Mouse (Mus musculus) heart, embryonic 10.5 days (tissue): ENCODE measurements around the gene Pink1. TPM values are rescaled to one million over a fixed set of nuclear protein-coding genes. Genes with fewer than 3 reads are reported as not detected.

Source experiments
- DNase-seq: peaks from one replicate; pipeline ENCODE4 v3.0.0-alpha.2; 2017; ENCODE audit warnings: low spot score
- H3K27ac ChIP-seq: fragments of 300-500 bp; sonication (generic); 2 replicates; pipeline ENCODE4 v1.5.1; 2016; ENCODE audit warnings: mild to moderate bottlenecking
- H3K27me3 ChIP-seq: fragments of 300-500 bp; sonication (generic); 2 replicates; pipeline ENCODE4 v1.6.1; 2016; ENCODE audit warnings: mild to moderate bottlenecking; ENCODE audit not compliant: poor library complexity, insufficient read depth, severe bottlenecking
- H3K36me3 ChIP-seq: fragments of 300-500 bp; sonication (generic); 2 replicates; pipeline ENCODE4 v1.6.1; 2016; ENCODE audit warnings: mild to moderate bottlenecking, moderate library complexity
- H3K4me1 ChIP-seq: fragments of 300-500 bp; sonication (generic); 2 replicates; pipeline ENCODE4 v1.6.1; 2016; ENCODE audit warnings: mild to moderate bottlenecking
- H3K4me3 ChIP-seq: fragments of 300-500 bp; sonication (generic); 2 replicates; pipeline ENCODE4 v1.5.1; 2016; ENCODE audit warnings: mild to moderate bottlenecking, moderate library complexity
- H3K9me3 ChIP-seq: fragments of 300-500 bp; sonication (generic); 2 replicates; pipeline ENCODE4 v1.6.1; 2016; ENCODE audit warnings: mild to moderate bottlenecking, moderate library complexity
- WGBS: fragments of 180-500 bp; shearing (Covaris S2); methylation state at CpG from one replicate; pipeline ENCODE4 v1.1.7; 2016; 5-methylcytosine and 5-hydroxymethylcytosine counted together
- polyA plus RNA-seq: library from polyadenylated mRNA; unstranded; fragments of >200 nt; fragmentation: Nextera tagmentation; extraction: Ambion mirVana; gene quantifications from 2 replicates; pipeline ENCODE4 v1.2.1, GENCODE M21; 2016

Gene Pink1
- polyA plus RNA-seq, 1 experiment from 2014 or later: 27.8 TPM

- H3K4me3 ChIP-seq: peak within 1 kb of the TSS; percentile 98
- peak; percentile 99 for DNase-seq
- no peaks in the 10 kb centered on the region for H3K27me3 ChIP-seq
- H3K9me3 ChIP-seq: no peaks in the 10 kb centered on the region
- H3K27ac ChIP-seq: peak within 1 kb of the TSS; percentile 93
- H3K36me3 ChIP-seq: peaks cover 32% of the 10 kb centered on the region
- under 1% methylated on average over 64 of the region's 64 CpGs for WGBS
- H3K4me1 ChIP-seq: peaks cover 22% of the 10 kb centered on the region
These were observed 21.6 kb downstream of the Pink1 start, which contains the start of gene Ddost for GRCm38 (mm10) chr4:138304340-138305104. Gene Ddost (plus strand): TSS chr4:138304730.

- H3K4me1 ChIP-seq: peaks cover 22% of the 10 kb centered on the region
- no peaks in the 10 kb centered on the region for H3K9me3 ChIP-seq
- H3K4me3 ChIP-seq: peak overlapping the region; percentile 98
- peaks cover 25% of the 10 kb centered on the region for H3K36me3 ChIP-seq
- H3K27ac ChIP-seq: peak overlapping the region; percentile 93
- WGBS: 20% methylated on average over 18 of the region's 18 CpGs
- DNase-seq: no peak
- no peaks in the 10 kb centered on the region for H3K27me3 ChIP-seq
These were observed 22.4 kb downstream of the Pink1 start for GRCm38 (mm10) chr4:138303742-138304141.

- 87% methylated on average over 3 of the region's 3 CpGs for WGBS
- Histone ChIP-seq H3K9me3 (no peaks in the 10 kb centered on the region), H3K36me3 (peaks cover 17% of the 10 kb centered on the region), H3K4me1 (peaks cover 22% of the 10 kb centered on the region), H3K4me3 (0 out of 2 replicates have a peak overlapping the region, but pooled peaks have one; percentile 98), H3K27ac (no peak overlapping the region), H3K27me3 (no peaks in the 10 kb centered on the region)
- DNase-seq: no peak
These were observed 23.1 kb downstream of the Pink1 start for GRCm38 (mm10) chr4:138303011-138303410.

DNA sequence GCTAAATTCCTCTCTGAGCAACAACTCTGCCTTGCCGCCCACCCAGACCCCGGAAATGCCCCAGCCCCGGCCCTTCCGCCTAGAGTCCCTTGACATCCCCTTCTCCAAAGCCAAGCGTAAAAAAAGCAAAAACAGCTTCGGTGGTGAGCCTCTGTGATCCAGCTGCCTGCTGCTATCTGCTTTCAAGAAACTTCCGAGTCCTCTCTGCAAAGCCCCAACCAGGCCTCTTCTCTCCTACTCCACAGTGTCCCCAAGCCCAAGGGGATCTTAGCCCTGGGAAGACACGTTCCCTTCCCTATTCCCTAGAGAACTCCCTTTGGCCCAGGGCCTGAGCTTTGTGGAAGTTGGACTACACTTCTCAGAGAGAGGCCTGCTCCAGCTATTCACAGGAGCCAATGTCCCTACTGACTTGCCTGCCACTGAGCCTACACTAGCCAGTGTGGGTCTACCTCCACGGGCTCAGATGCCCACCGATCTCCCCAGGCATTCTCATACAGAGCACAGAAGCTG, 24.8 kb downstream of the Pink1 start:
- no peak overlapping the region for H3K4me3 ChIP-seq
- WGBS: 79% methylated on average over 10 of the region's 10 CpGs

DNA sequence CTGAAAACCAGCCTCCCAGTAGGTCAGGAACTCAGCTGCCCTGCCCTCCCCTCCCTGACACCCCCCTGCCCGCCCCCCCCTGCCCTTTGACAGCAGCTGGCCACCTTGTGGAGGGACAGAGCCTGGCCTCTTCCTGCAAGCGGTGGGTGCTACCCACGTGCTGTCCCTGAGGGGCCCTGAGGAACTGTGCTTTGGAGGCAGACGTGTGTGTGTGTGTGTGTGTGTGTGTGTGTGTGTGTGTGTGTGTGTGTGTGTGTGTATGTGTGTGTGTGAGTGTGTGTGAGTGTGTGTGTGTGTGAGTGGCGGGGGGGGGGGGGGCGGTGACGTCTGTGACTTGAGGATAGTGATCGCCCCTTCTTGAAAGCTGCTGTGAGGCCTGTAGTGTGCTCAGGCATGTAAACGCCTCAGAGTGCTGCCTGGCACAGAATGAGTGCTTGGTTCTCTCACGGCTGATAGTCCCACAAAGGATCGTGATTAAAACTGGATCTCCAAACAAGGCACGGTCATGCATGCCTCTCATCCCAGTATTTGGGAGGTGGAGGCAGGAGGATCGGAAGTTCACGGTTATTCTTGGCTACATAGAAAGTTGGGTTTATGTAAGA, 32.1 kb downstream of the Pink1 start:
- DNase-seq: no peak
- WGBS: 78% methylated on average over 10 of the region's 14 CpGs
- no peaks in the 10 kb centered on the region for H3K36me3 ChIP-seq
- H3K27ac ChIP-seq: no peak overlapping the region
- H3K9me3 ChIP-seq: no peaks in the 10 kb centered on the region
- no peak overlapping the region for H3K4me3 ChIP-seq
- H3K4me1 ChIP-seq: no peaks in the 10 kb centered on the region
- peaks cover 4% of the 10 kb centered on the region; the same call in 1 of the 2 replicates for H3K27me3 ChIP-seq

More for the DNA sequence above, 24.8 kb downstream of the Pink1 start:
- no peak for DNase-seq
- Histone ChIP-seq H3K27ac (no peak overlapping the region), H3K4me1 (peaks cover 22% of the 10 kb centered on the region), H3K9me3 (no peaks in the 10 kb centered on the region), H3K27me3 (no peaks in the 10 kb centered on the region), H3K36me3 (peaks cover under 1% of the 10 kb centered on the region; the same call in 1 of the 2 replicates)

- Histone ChIP-seq H3K36me3 (no peaks in the 10 kb centered on the region), H3K4me3 (no peak overlapping the region), H3K27ac (no peak overlapping the region), H3K27me3 (peaks cover 4% of the 10 kb centered on the region; the same call in 1 of the 2 replicates), H3K9me3 (no peaks in the 10 kb centered on the region), H3K4me1 (no peaks in the 10 kb centered on the region)
- DNase-seq: no peak
- WGBS: 81% methylated on average over 18 of the region's 18 CpGs
These were observed 32.7 kb downstream of the Pink1 start for GRCm38 (mm10) chr4:138293261-138293948.

- WGBS: 85% methylated on average over 13 of the region's 13 CpGs
- H3K4me1 ChIP-seq: no peaks in the 10 kb centered on the region
- no peak overlapping the region for H3K4me3 ChIP-seq
- H3K27me3 ChIP-seq: peaks cover 18% of the 10 kb centered on the region; the same call in 1 of the 2 replicates
- DNase-seq: no peak
- no peak overlapping the region for H3K27ac ChIP-seq
- H3K9me3 ChIP-seq: no peaks in the 10 kb centered on the region
- H3K36me3 ChIP-seq: no peaks in the 10 kb centered on the region
These were observed 34.1 kb downstream of the Pink1 start for GRCm38 (mm10) chr4:138292028-138292427.

GRCm38 (mm10) chr4:138288691-138289090, 37.4 kb downstream of the Pink1 start:
- Histone ChIP-seq H3K4me3 (no peak overlapping the region), H3K27me3 (peaks cover 21% of the 10 kb centered on the region; the same call in 1 of the 2 replicates), H3K27ac (no peak overlapping the region), H3K36me3 (no peaks in the 10 kb centered on the region), H3K4me1 (no peaks in the 10 kb centered on the region), H3K9me3 (no peaks in the 10 kb centered on the region)
- 76% methylated on average over 7 of the region's 7 CpGs for WGBS
- DNase-seq: no peak

- H3K36me3 ChIP-seq: no peaks in the 10 kb centered on the region
- H3K4me3 ChIP-seq: no peak overlapping the region
- H3K27me3 ChIP-seq: peaks cover 26% of the 10 kb centered on the region; the same call in 1 of the 2 replicates
- H3K27ac ChIP-seq: no peak overlapping the region
- DNase-seq: no peak
- WGBS: 85% methylated on average over 12 of the region's 12 CpGs
- no peaks in the 10 kb centered on the region for H3K9me3 ChIP-seq
- no peaks in the 10 kb centered on the region for H3K4me1 ChIP-seq
These were observed 39.7 kb downstream of the Pink1 start for GRCm38 (mm10) chr4:138286411-138286810.

- H3K27ac ChIP-seq: no peak overlapping the region
- 23% methylated on average over 4 of the region's 4 CpGs for WGBS
- H3K9me3 ChIP-seq: no peaks in the 10 kb centered on the region
- H3K36me3 ChIP-seq: no peaks in the 10 kb centered on the region
- H3K4me3 ChIP-seq: no peak overlapping the region
- peaks cover 39% of the 10 kb centered on the region for H3K27me3 ChIP-seq
- no peaks in the 10 kb centered on the region for H3K4me1 ChIP-seq
- DNase-seq: peak; percentile 83
These were observed 43.3 kb downstream of the Pink1 start for GRCm38 (mm10) chr4:138282834-138283233.

DNA sequence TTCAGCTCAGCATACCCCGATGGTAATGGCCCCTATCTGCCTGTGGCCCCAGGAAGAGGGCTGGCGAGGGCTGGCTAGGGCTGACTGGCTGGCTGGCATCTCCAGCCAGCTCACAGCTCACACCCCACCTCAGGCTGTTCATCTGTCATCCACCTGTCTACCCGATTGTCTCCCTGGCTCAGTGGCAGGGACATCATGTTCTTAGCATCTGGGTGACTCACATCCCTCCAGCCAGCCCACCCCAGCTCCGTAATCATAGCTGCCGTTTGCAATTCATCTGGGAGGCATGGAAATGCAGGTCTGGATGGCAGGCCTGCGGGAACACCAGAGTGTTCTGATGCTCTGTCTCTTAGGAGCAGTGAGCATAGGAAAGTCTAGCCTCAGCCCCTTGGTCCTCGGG, 47.8 kb downstream of the Pink1 start:
- H3K27me3 ChIP-seq: peaks cover 53% of the 10 kb centered on the region
- no peaks in the 10 kb centered on the region for H3K9me3 ChIP-seq
- DNase-seq: no peak
- no peak overlapping the region for H3K4me3 ChIP-seq
- 66% methylated on average over 7 of the region's 7 CpGs for WGBS
- no peak overlapping the region for H3K27ac ChIP-seq
- H3K36me3 ChIP-seq: no peaks in the 10 kb centered on the region
- H3K4me1 ChIP-seq: 0 out of 2 replicates have a peak, but pooled peaks cover 3% of the 10 kb centered on the region

- no peak overlapping the region for H3K27ac ChIP-seq
- no peak overlapping the region for H3K4me3 ChIP-seq
- DNase-seq: no peak
- no peaks in the 10 kb centered on the region for H3K36me3 ChIP-seq
- 62% methylated on average over 14 of the region's 14 CpGs for WGBS
- 0 out of 2 replicates have a peak, but pooled peaks cover under 1% of the 10 kb centered on the region for H3K9me3 ChIP-seq
- peaks cover 49% of the 10 kb centered on the region for H3K27me3 ChIP-seq
- peaks cover 9% of the 10 kb centered on the region; the same call in 1 of the 2 replicates for H3K4me1 ChIP-seq
These were observed 53.8 kb downstream of the Pink1 start for GRCm38 (mm10) chr4:138272011-138272997.
